Mouse (Mus musculus) ES-Bruce4 (cell line): ENCODE data around the gene Stim2.

Source experiments
- CTCF ChIP-seq: IDR thresholded peaks from one replicate; pipeline ENCODE4 v1.8.1; 2011; ENCODE audit warnings: low read depth, low read length
- EP300 ChIP-seq: IDR thresholded peaks from 2 replicates; pipeline ENCODE4 v1.6.1; 2011; ENCODE audit warnings: low read depth, low read length; ENCODE audit not compliant: insufficient read depth
- POLR2A ChIP-seq: IDR thresholded peaks from one replicate; pipeline ENCODE4 v1.8.1; 2011; ENCODE audit warnings: low read length; ENCODE audit not compliant: insufficient read depth

- TF ChIP-seq POLR2A: no peak
- TF ChIP-seq EP300: no peak
- TF ChIP-seq CTCF: no peak
Measured at GRCm38 (mm10) chr5:54051056-54051455, 52.8 kb downstream of the Stim2 start.
